Mouse (Mus musculus) lung, embryonic 14.5 days (tissue): ENCODE measurements around the gene Mcoln3. TPM values are rescaled to one million over a fixed set of nuclear protein-coding genes. Genes with fewer than 3 reads are reported as not detected.
A peak's percentile ranks its signal among the peaks of the same experiment; 100 is the strongest.

Source experiments
- ATAC-seq: fragments of 200-750 bp; cut with Nextera tagmentation; 2 replicates; pipeline ENCODE4 v1.8.0; 2017; ENCODE audit warnings: mild to moderate bottlenecking, moderate TSS enrichment, moderate library complexity; ENCODE audit not compliant: insufficient read depth
- DNase-seq: peaks from one replicate; pipeline ENCODE4 v3.0.0-alpha.2; 2015
- H3K27ac ChIP-seq: fragments of 300-500 bp; sonication (generic); 2 replicates; pipeline ENCODE4 v1.5.1; 2014; ENCODE audit warnings: low read depth, mild to moderate bottlenecking, moderate library complexity
- H3K27me3 ChIP-seq: fragments of 300-500 bp; sonication (generic); 2 replicates; pipeline ENCODE4 v1.6.1; 2014; ENCODE audit warnings: low read length, control low read depth; ENCODE audit not compliant: insufficient read depth
- H3K36me3 ChIP-seq: fragments of 300-500 bp; sonication (generic); 2 replicates; pipeline ENCODE4 v1.6.1; 2014; ENCODE audit warnings: control low read depth; ENCODE audit not compliant: insufficient read depth
- H3K4me1 ChIP-seq: fragments of 300-500 bp; sonication (generic); 2 replicates; pipeline ENCODE4 v1.6.1; 2014; ENCODE audit warnings: antibody characterized with exemption, control low read depth; ENCODE audit not compliant: insufficient read depth
- H3K4me2 ChIP-seq: fragments of 300-500 bp; sonication (generic); 2 replicates; pipeline ENCODE4 v1.6.1; 2014; ENCODE audit warnings: mild to moderate bottlenecking
- H3K4me3 ChIP-seq: fragments of 300-500 bp; sonication (generic); 2 replicates; pipeline ENCODE4 v1.5.1; 2014; ENCODE audit warnings: low read depth, low read length
- H3K9ac ChIP-seq: fragments of 300-500 bp; sonication (generic); 2 replicates; pipeline ENCODE4 v1.6.1; 2014
- H3K9me3 ChIP-seq: fragments of 300-500 bp; sonication (generic); 2 replicates; pipeline ENCODE4 v1.6.1; 2016; ENCODE audit warnings: low read depth, low read length, control low read depth
- CTCF ChIP-seq: IDR thresholded peaks from 2 replicates; pipeline ENCODE4 v1.5.1; 2016; ENCODE audit warnings: antibody characterized with exemption, low read depth
- WGBS: fragments of 180-500 bp; shearing (Covaris S2); extraction: QIAGEN DNeasy Blood & Tissue Kit; methylation state at CpG from one replicate; pipeline ENCODE4 v1.1.7; 2014; 5-methylcytosine and 5-hydroxymethylcytosine counted together
- polyA plus RNA-seq: library from polyadenylated mRNA; unstranded; fragments of >200 nt; fragmentation: Nextera tagmentation; extraction: Ambion mirVana; gene quantifications from 2 replicates; pipeline ENCODE4 v1.2.1, GENCODE M21; 2014

Mcoln3 gene
- polyA plus RNA-seq, 1 experiment from 2014 or later, result 1.0 TPM

DNA sequence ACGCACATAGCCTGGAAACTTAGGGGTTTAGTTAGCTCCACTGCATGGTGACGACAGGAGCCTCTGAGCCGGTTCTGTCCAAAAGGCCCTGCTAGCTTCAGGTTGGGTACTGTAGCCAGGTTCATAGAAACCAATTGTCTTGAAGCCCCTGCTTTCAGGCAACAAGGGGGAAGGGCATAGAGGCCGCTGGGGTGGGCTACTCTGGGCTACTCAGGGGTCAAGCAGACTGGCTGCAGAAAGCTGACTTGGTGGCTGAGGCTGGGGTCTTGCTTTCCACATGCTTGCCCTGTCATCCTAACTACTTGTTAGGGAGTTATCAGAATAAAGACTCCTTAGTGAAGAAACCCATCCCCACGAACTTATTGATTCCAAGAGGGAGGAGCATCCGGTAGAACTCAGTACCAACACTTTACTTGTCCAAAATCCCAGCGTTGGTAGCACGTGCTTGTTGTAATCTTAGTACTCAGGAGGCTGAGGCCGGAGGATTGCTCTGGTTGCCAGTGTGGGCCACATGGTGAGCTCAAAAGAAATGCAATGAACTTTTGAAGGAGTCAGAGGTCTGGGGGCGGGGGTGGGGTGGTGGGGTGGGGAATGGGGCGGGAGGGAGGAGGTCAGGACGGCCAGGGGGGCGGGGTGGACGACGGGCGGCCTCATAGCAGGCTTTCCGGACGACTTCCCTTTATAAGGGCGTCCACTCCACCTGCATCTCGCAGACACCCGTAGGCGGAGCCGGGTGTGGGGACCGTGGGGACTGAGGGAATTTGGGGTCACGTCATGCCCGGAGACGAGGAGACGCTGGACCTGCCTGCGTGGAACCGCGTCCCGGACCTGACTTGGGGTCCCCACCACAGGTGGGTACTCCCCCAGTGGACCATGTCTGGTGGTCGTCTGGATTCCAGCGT, 32.2 kb downstream of the Mcoln3 start, which contains the start of gene Mcoln2:
TSS of gene Mcoln2 (plus strand) at position 678 of the 902 bp plus-strand sequence.
- no peak for TF ChIP-seq CTCF
- H3K4me3 ChIP-seq, result peak within 1 kb of the TSS; percentile 41
- no peak within 1 kb of the TSS for H3K27ac ChIP-seq
- H3K9me3 ChIP-seq, result no peaks in the 10 kb centered on the region
- H3K4me1 ChIP-seq, result no peaks in the 10 kb centered on the region
- peak within 1 kb of the TSS; percentile 92 for H3K4me2 ChIP-seq
- no peaks in the 10 kb centered on the region for H3K36me3 ChIP-seq
- ATAC-seq, result peak; percentile 65; the same call in 1 of the 2 replicates
- whole genome bisulfite sequencing, result 11% methylated on average over 34 of the region's 34 CpGs
- H3K27me3 ChIP-seq, result no peaks in the 10 kb centered on the region
- no peak for DNase-seq
- H3K9ac ChIP-seq, result peak within 1 kb of the TSS; percentile 45

DNA sequence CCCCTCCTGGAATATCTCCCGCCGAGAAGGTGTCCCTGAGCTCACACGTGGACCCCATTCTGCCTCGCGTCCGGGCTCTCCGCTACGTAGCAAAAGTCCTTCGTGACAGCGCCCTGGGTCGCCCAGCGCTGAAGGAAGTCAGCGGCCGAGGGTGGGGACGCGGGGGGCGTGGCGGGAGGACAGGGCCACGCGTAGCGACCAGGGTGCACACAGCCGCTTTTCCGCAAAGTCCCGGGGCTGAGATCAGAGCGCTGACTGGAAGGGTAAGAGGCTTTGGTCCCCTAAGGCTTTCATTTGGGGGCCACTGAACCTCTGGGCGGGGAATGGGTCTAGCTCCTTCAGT, 32.8 kb downstream of the Mcoln3 start:
- ATAC-seq (peak; percentile 68; the same call in 1 of the 2 replicates), DNase-seq (peak; percentile 64)
- WGBS, result under 1% methylated on average over 26 of the region's 26 CpGs
- Histone ChIP-seq H3K4me3 (peak overlapping the region; percentile 41), H3K9me3 (no peaks in the 10 kb centered on the region), H3K9ac (peak overlapping the region; percentile 45), H3K4me1 (no peaks in the 10 kb centered on the region), H3K4me2 (peak overlapping the region; percentile 92), H3K27me3 (no peaks in the 10 kb centered on the region), H3K27ac (no peak overlapping the region), H3K36me3 (no peaks in the 10 kb centered on the region)
- TF ChIP-seq CTCF, result no peak

DNA sequence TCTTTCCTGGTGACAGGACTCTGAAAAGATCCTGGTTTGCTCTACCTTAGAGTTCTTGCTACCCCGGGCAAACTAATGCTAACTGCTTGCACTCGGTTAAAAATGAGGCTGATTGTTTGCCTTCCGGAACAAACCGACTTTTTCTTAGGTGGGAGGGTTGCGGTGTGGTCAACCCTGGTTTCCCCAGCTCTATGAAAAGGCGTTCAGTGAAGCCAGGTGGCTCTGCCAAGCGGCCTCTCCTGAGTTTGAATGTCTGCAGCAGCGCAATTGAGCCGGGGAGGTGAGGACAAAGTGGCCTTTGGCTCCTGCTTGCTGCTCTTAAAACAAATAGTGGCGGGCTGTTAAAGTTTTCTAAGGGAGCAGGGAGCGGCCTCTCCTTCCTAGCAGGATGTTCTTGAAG, 33.3 kb downstream of the Mcoln3 start:
- Histone ChIP-seq H3K27ac (no peak overlapping the region), H3K9me3 (no peaks in the 10 kb centered on the region), H3K4me3 (peak overlapping the region; percentile 41), H3K9ac (peak overlapping the region; percentile 45; the same call in 1 of the 2 replicates), H3K4me2 (peak overlapping the region; percentile 92), H3K36me3 (no peaks in the 10 kb centered on the region), H3K27me3 (no peaks in the 10 kb centered on the region), H3K4me1 (no peaks in the 10 kb centered on the region)
- DNase-seq (peak; percentile 19), ATAC-seq (0 out of 2 replicates have a peak, but pooled peaks have one; percentile 12)
- no peak for TF ChIP-seq CTCF
- WGBS, result 15% methylated on average over 11 of the region's 11 CpGs

DNA sequence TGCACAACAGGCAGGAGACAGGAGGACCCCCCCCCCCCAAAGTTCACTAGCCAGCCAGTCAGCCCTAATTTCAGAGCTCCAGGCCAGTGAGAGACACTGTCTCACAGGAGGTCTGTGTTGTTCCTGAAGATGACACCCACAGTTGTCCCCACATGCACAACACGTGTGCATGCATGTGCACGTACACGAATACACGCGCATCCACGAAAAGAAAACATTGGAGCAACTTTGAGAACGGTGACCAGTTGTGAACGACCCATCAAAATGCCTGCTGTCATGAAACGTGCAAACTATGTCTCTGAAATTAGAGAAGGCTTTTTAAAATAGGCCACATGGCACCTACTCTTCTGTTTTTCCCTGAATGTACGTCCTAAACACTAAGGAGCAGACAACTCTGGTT, 34.1 kb downstream of the Mcoln3 start:
- WGBS, result 91% methylated on average over 10 of the region's 10 CpGs
- TF ChIP-seq CTCF, result no peak
- H3K9ac ChIP-seq, result no peak overlapping the region
- DNase-seq (no peak), ATAC-seq (no peak)
- H3K4me2 ChIP-seq, result no peak overlapping the region
- H3K4me3 ChIP-seq, result no peak overlapping the region
- no peaks in the 10 kb centered on the region for H3K36me3 ChIP-seq
- no peaks in the 10 kb centered on the region for H3K9me3 ChIP-seq
- no peaks in the 10 kb centered on the region for H3K4me1 ChIP-seq
- no peaks in the 10 kb centered on the region for H3K27me3 ChIP-seq
- no peak overlapping the region for H3K27ac ChIP-seq

DNA sequence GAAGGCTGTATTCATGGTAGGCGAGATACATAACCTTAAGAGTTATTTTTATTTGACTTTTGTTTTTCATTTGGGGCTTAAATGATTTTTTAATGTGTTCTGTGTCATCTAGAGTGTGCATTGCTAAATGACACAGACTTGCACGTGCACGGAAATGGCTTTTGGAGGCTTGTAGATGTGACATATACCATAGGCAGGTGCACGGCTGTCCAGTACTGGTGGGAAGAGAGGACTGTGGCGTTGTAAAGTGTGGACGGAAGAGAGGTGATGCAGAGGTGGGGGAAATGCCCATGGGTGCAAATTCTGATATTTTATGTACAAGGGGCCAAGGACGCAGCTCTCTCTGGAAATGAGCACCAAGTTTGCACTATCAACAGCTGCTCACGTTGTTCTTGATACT, 34.5 kb downstream of the Mcoln3 start:
- Histone ChIP-seq H3K4me3 (no peak overlapping the region), H3K27ac (no peak overlapping the region), H3K9ac (no peak overlapping the region), H3K4me2 (no peak overlapping the region), H3K4me1 (no peaks in the 10 kb centered on the region), H3K27me3 (no peaks in the 10 kb centered on the region), H3K9me3 (no peaks in the 10 kb centered on the region), H3K36me3 (no peaks in the 10 kb centered on the region)
- DNase-seq, result no peak
- 89% methylated on average over 8 of the region's 8 CpGs for WGBS
- no peak for ATAC-seq
- no peak for TF ChIP-seq CTCF

DNA sequence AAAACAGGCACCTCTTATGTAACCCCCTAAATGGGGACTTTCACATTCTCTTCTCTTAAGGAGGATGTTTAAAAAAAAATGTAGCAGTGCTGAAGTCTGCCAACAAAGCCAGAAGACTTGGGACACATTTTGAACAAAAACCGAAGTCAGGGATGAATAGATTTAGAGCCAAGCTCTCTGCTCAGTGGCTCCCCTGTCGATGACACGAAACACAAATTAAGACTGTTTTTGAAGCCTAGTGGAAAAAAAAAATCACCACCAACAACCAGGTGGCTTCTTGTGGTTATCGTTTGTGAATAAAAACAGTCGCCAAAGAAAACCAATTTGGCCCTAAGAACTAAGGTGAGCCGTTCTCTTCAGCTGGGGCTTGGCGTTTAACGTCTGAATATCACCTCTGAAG, 35.1 kb downstream of the Mcoln3 start:
- 87% methylated on average over 8 of the region's 8 CpGs for WGBS
- no peak for TF ChIP-seq CTCF
- no peak for DNase-seq
- no peak for ATAC-seq
- H3K9me3 ChIP-seq, result no peaks in the 10 kb centered on the region
- H3K36me3 ChIP-seq, result no peaks in the 10 kb centered on the region
- H3K27ac ChIP-seq, result no peak overlapping the region
- H3K4me2 ChIP-seq, result no peak overlapping the region
- H3K4me3 ChIP-seq, result no peak overlapping the region
- no peak overlapping the region for H3K9ac ChIP-seq
- H3K27me3 ChIP-seq, result no peaks in the 10 kb centered on the region
- H3K4me1 ChIP-seq, result no peaks in the 10 kb centered on the region

DNA sequence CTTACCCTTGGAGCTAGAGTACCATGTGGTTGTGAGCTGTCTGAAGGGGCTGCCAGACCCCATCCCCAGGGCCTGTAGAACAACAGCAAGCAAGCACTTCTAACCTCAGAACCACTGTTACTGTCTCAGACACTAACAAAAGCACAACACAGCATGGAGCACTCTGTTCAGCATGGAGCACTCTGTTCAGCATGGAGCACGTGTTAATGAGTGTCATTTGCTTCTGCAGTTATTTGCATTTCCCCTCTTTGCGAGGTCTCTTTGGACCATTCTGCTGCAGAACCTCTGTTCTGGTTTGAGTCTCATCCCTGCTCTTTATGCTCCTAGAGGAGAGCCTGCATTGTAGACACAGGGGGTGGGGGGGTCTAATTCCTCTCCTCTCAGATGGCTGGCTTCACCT, 35.7 kb downstream of the Mcoln3 start:
- no peaks in the 10 kb centered on the region for H3K27me3 ChIP-seq
- no peak overlapping the region for H3K4me2 ChIP-seq
- no peak overlapping the region for H3K27ac ChIP-seq
- H3K4me3 ChIP-seq, result no peak overlapping the region
- ATAC-seq (no peak), DNase-seq (no peak)
- H3K9ac ChIP-seq, result no peak overlapping the region
- TF ChIP-seq CTCF, result no peak
- no peaks in the 10 kb centered on the region for H3K9me3 ChIP-seq
- 87% methylated on average over 2 of the region's 2 CpGs for WGBS
- H3K36me3 ChIP-seq, result no peaks in the 10 kb centered on the region
- no peaks in the 10 kb centered on the region for H3K4me1 ChIP-seq
